ENCODE assay signal across 21 mouse cellular contexts in genomic region chr19:14482562-14483138, GRCm38 (mm10).
"Had no signal": no experiment of that assay in that cellular context is flagged by ENCODE, and none has a peak within 500 bp of the region (broad histone marks: within the 10 kb centered on the region; RNA-seq: fewer than 3 reads in every experiment).

No protein-coding gene starts in this region.

- H3K9ac ChIP-seq: liver, embryonic 13.5 days; liver, embryonic 15.5 days; liver, postnatal 0 days; lung, embryonic 15.5 days; neural tube, embryonic 12.5 days; neural tube, embryonic 15.5 days had no signal

- ATAC-seq: liver, postnatal 0 days; lung, postnatal 0 days had no signal

- H3K4me2 ChIP-seq: liver, embryonic 13.5 days; liver, embryonic 15.5 days; lung, embryonic 15.5 days; midbrain, embryonic 12.5 days; neural tube, embryonic 12.5 days; neural tube, embryonic 15.5 days had no signal

- H3K4me3 ChIP-seq: liver, embryonic 13.5 days; liver, embryonic 15.5 days; lung, embryonic 15.5 days; megakaryocyte, embryonic 14.5 days; midbrain, embryonic 12.5 days; myocyte; neural tube, embryonic 12.5 days; neural tube, embryonic 15.5 days had no signal

- H3K36me3 ChIP-seq: liver, embryonic 13.5 days; liver, embryonic 15.5 days; lung, embryonic 15.5 days; midbrain, embryonic 12.5 days; neural tube, embryonic 12.5 days; neural tube, embryonic 15.5 days had no signal

- H3K27me3 ChIP-seq: liver, embryonic 13.5 days; liver, embryonic 15.5 days; lung, embryonic 15.5 days; megakaryocyte, embryonic 14.5 days; neural tube, embryonic 12.5 days; neural tube, embryonic 15.5 days had no signal

- H3K9me3 ChIP-seq: liver, embryonic 13.5 days; liver, embryonic 15.5 days; lung, embryonic 15.5 days; megakaryocyte, embryonic 14.5 days; midbrain, embryonic 12.5 days; neural tube, embryonic 12.5 days; neural tube, embryonic 15.5 days had no signal

- H3K27ac ChIP-seq: liver, embryonic 13.5 days; liver, embryonic 15.5 days; lung, embryonic 15.5 days; macrophage; midbrain, embryonic 12.5 days; neural tube, embryonic 12.5 days; neural tube, embryonic 15.5 days had no signal

- H3K4me1 ChIP-seq: liver, embryonic 15.5 days had no signal

- DNase-seq: liver, embryonic 13.5 days; liver, postnatal 0 days; lung, adult 2 months; lung, postnatal 14 days; lung, postnatal 36 days; midbrain, embryonic 14.5 days; right cerebral cortex, adult 18-20 months; right cerebral cortex, postnatal 25 days; right cerebral cortex, postnatal 4 days; thymus, adult 18-20 months; thymus, postnatal 14 days; thymus, postnatal 36 days had no signal
